Mouse (Mus musculus) adrenal gland, adult 2 months (tissue): ENCODE results near the gene Glis1. TPM values are rescaled to one million over a fixed set of nuclear protein-coding genes. Genes with fewer than 3 reads are reported as not detected.

Source experiments
- DNase-seq: peaks from one replicate; pipeline ENCODE4 v3.0.0; 2021
- polyA plus RNA-seq: library from polyadenylated mRNA; depleted of rRNA; stranded (reverse); fragments of >200 nt; gene quantifications from 2 replicates; pipeline ENCODE4 v1.2.3, GENCODE M21; 2012
- total RNA-seq, 2 experiments: library from RNA; stranded (reverse); gene quantifications; 2 replicates each; pipeline ENCODE4 v1.2.3; 2021

The Glis1 gene
- total and polyA plus RNA-seq, 3 experiments = 0.26 to 1.5 (median 1.1) TPM

DNA sequence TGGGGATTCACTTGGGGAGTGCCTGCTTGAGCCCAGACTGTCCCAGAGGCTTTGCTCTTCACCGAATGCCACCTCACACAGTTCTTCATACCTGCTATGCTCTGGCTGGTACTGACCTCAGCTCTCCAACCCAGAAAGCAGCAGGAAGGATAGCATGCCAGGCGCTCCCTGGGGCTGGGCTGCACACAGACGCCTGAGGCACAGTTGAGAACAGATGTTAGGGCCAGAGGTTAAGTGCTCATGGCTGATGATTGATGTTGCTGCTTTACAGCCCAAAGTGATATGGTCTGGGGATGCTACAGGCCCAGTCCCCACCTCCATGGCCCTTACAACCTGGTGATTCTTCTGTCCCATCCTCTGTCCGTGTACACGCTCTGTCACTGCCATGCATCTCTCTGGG, 190.6 kb downstream of the Glis1 start:
- no peak for DNase-seq

DNA sequence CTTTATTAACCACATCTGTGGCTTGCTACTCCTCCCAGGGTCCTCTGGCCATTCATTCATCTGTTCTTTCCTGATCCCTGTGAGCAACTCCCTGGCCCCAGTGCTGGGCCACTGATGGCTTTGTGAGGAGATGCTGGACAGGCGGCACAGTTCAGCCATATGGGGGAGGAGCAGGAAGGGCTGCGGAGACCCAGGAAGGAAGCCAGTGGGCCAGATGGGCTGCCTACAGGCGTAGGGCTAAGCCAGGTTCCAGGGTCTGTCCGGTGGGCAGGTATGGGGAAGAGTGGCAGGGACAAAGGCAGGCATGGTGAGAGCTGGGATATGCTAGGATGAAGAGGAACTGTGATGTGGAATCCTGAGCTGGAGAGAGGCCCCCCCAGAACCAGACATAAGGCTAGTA, 193.8 kb downstream of the Glis1 start:
- DNase-seq = no peak

DNA sequence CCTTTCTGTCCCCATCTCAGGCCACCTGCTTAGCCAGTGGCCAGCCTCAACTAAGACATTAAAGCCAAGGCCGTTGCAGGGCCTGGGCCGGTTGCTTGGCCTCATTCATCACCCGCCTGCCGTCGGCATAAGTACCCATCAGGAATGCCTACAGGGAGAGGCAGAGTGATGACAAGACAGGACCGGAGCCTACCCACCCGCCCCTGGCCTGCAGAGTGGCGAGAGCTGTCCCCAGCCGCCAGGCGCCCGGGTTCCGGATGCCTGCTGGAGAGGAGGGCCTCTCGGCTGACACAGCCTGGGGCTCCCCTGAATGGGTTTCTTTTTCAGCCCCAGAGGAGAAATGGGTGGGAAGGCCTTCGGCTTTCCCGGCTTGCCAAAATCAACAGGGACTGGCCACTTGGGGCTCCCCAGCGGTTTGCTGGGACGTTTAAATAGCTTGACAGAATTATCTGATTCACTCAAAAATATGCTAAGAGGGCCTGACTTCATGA, 194.6 kb downstream of the Glis1 start:
- DNase-seq = peak; percentile 44

DNA sequence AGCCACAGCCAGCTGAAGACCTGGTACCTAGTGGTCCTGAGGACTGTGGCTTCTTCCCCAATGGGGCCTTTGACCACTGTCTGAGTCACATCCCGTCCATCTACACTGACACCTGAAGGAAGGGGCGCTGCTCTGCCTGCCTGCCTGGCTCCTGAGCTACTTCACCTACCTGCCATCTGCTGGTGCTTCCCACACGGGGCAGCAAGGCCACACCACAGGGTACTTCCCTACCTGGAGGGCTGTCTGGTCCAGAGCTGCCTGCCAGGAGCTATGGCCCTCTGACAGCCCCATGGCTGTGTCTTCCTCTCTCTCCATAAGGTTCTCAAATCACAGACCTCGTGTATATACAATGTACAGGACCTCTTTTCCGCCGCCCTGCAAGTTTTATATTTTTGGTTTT, 200.2 kb downstream of the Glis1 start:
- DNase-seq = no peak

DNA sequence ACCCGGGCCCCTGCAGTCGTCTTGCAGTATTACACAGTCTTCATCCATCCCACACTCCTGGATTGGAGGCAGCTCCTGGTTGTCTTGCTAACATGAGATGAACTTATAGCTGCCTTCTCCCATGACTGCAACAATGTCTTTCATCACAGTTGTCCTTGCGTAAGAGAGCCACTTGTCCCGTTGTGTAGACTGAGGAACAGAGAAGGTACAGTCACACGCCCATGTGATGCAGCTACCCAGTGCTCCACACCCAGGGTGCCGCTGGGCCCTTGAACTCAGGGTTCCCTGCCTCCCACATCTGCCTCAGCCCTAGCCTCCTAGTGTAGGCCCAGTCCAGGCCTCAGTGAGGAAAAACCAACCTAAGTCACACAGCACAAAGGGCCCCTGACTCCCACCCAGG, 201.7 kb downstream of the Glis1 start:
- no peak for DNase-seq

DNA sequence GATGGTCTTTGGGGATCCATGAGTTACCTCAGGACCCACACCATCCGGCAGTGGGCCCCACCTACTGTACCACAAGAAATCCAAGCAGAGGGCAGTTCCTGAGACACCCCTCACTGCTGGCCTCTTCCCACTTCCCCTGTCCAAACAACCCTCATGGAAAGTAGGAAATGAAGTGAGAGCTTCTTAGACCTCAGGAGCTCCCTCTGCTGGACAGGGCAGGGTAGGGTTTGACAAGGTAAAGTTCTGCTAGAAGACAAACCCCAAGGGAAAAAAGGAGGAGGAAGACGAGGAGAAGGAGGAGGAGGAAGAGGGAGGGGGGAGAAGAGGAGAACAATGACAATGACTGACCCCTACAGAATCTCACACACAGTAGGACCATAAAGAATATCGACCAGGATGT, 203.3 kb downstream of the Glis1 start:
- DNase-seq = peak; percentile 30

DNA sequence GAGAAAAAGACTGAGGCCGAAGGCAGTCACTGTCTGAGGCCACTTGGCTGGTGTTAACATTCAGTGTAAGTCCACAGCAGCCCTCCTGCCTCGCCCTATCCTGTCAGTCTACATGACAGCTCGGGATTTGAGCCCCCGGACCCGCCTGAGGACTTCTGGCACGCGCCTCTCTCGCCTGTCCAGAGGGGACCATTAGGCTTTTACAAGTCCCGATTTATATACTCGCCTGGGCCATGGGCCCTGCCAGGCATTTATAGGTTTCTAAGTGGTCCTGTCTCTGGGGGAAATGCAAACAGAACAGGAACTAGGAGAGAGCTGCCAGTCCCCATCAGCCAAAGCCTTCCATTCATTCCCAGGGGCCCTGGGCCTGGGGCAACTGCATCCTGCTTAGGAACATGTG, 203.9 kb downstream of the Glis1 start:
- DNase-seq = no peak

DNA sequence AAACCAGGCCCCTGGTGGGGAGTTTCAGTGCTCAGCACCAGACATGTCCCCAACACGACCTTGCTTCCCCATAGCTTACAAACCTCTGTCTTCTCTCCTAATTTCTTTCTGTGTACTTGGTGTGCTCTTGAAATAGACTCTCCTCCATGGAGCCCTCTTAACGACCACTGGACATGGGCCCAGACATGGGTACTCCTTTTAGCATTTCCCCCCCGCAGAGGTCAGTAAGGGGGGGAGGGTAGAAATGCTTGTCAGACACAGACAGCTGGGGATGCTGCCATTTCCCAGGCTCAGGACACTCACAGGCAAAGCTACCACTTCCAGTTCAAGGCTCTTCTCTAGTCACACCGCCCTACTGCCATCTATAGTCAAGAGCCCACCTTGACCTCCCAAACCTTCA, 207.2 kb downstream of the Glis1 start:
- DNase-seq = no peak

DNA sequence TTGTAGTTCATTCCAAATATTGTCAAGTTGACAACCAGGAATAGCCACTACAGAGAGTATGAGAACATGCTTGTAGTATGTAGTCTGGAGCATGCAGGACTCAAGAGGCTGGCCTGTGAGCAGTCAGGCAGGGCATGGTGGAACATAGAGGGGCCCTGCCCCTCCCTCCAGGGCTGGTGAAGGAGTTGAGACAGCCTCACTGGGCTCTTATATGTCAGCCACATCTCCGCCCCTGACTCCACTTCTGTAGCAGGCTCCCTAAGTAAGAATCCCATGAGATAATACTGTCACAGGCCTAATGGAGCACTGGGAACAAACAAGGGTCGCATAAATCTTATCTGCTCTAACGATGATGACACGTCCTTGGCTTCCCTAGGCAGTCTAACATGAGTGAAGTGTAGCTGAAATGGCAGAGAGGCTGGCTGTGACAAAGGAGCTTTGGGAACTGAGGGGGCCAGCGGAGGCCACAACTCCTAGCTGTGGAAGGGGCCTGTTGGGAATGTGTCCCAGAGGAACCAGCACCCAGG, 214.6 kb downstream of the Glis1 start:
- DNase-seq = peak; percentile 41

DNA sequence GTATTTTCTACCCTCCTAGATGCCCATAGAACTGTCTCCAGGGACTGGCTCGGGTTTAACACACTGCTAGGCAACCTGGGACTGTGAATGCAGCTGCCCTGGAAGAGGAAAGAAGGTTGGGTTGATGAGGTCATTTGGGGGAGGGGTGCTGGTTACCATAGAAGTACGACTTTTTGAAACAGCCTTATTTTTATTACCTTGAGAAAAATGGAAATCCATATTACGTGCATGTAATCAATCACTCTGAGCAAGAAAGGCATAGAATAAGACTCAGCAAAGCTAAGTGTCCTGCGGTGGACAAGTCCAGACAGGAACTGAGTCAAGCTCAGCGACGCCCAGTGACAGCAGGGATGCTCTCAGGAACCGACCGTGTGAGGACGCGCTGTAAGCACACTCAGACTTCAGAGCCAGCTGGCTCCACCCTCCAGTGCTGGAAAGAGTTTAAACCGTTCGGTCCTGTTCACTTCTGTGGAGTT, 216.7 kb downstream of the Glis1 start:
- no peak for DNase-seq

DNA sequence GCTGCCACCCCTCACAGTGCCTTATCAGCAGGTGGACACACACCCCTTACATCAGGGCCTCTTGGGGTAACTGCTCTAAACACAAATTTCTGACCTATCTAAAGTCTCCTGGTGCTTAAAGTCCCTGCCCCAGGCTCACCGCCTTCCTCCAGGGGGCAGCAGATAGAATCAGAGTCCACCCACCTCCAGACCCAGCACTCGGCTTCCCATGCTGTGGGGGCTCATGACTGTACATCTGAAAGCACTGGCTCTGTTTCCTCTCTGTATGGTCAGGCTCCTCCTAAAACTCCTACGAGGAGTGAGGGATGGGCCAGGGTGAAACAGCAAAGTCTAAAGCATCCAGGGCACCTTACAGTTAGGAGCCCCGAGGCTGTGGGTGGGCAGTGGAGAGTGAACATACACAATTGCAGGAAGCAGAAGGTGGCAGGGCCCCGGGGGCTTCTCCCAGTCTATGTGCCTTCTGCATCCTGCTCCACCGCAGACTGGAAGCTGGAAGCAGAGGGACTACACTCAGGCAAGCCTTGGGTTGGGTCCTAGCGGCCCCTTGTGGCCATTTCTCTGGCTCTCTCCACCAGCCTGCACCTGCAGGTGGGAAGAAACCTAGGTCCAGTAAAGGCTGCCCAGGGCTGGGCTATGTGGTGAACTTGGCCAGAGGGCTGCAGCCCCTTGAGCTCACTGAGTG, 218.3 kb downstream of the Glis1 start:
- peak; percentile 78 for DNase-seq

DNA sequence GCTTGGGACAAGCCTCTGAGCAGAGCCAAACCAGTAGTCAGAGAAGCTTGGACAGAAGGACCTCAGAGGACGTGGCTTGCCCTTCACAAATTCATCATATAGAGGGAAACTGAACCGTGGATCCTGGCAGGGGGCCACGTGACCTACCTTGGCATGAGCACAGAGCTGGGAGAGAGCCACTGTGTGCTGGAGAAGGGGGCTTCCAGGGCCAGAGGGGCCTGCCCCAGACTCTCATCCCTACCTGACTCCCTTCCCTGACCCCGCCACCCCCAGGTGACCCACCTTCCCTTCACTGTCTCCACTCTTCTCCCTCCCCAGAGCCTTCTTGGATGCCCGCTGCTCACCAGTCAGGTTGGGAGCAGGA, 218.9 kb downstream of the Glis1 start:
- no peak for DNase-seq

DNA sequence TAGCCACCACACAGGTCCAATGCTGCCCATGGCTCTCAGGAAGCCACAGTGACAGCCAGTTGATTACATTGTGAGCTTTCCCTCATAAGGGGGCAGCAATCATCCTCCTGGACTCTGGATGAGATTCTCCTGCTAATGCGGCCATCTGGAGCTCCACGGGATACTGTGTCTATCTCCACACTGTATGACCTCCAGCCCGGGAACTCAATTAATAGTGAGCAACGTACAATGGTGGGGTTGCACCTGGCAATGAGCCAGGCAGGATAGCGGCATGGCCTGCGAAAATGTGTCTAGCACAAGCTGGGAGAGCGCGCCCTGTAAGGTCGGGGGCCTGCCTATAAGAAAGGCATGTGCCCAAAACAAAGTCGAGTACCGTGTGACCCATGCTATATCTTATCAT, 226.3 kb downstream of the Glis1 start:
- no peak for DNase-seq

DNA sequence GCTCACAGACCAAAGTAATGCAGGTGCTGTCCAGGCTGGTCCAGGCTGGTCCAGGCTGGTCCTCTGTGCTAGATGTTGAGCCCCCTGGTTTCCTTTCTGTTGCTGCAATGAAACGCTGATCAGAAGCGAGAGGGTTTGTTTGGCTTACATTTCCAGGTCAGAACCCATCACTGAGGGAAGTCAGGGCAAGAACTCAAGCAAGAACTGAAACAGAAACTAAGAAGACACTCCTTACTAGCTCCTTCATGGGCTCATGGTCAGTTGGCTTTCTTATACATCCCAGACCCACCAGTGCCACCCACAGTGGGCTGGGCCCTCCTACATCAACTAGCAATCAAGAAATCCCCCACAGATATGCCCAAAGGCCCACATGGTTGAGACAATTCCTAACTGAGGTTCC, 234.1 kb downstream of the Glis1 start:
- no peak for DNase-seq

DNA sequence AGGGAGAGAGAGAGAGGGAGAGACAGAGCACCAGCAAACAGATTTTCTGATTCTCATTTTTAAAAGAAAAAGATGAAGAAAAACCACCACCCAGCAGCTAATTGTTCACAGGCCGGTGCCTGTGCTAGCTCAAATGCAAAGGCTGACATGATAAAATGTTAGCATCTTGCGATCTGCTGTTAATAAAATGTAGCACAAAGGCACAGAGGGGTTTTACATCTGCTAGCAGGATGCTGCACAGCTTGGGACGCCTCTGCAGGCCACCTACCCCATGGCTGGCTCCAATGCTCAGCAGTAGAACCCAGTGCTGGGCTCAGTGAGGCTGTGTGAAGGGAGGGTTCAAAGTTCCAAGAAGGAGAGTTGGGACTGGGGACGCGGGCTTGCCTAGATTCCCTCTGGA, 236.3 kb downstream of the Glis1 start:
- no peak for DNase-seq

DNA sequence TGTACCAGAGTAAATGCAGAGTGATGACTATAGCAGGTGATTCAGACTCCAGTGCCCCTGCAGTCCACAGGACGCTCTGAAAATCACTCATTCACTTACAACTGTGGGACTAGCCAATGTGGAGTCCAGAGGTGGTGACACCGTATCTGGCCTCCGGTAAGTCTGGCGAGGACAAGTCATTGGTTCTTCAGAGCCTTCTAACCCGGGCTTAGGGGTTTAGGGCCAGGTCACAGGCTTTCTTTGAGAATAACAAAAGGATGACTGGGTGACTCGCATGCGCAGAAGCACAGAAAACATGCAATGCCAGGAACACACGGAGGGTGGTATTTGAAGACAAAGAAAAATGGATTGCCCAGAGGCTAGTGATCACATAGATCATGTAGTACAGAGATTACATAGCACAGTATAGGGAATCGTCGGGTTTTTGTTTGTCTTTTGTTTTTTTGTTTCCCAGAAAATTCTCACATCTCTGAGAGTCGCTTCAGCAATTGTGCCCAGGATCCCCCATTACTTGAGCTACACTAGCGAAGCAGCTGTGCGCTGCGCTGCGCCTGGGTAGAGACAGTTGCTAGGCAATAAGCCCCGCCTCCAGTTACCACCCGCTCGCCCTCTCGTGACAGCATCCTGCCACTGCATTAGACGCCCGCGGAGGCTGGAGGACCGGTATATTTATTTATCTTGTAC, 239.4 kb downstream of the Glis1 start:
- peak; percentile 73 for DNase-seq

DNA sequence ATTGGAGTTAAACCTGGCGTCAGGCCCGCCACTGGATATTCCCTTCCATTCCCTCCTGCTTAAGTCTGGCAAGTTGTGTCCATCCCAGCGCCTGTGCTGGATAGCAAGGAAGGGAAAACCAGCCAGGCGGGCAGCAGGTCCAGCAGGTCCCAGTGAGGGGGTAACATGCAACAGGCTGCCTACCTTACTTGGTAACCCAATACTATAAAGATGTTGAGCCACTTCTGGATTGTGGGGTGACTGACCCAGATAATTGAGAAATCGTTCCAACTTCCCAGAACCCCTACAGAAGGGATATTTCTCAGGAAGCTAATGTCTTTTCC, 239.9 kb downstream of the Glis1 start:
- DNase-seq = no peak

DNA sequence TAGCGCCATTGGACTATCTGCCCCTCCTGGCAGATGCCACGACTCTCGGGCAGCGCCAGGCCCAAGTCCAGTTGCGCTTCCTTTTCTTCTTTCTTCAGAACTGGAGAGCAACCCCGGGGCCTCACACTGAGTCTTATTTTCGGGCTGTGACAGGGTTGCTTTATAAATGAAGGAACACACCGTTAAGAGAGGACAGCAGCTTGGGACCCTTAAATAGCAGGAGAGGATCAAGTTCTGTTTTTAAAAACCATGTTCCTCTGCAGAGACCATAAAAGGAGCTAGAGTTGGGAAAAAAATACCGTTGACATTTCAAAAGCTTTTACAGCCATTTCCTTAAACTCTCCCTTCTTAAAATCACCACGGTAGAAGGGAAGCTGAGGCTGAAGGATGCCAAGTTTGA, 241.3 kb downstream of the Glis1 start:
- no peak for DNase-seq

DNA sequence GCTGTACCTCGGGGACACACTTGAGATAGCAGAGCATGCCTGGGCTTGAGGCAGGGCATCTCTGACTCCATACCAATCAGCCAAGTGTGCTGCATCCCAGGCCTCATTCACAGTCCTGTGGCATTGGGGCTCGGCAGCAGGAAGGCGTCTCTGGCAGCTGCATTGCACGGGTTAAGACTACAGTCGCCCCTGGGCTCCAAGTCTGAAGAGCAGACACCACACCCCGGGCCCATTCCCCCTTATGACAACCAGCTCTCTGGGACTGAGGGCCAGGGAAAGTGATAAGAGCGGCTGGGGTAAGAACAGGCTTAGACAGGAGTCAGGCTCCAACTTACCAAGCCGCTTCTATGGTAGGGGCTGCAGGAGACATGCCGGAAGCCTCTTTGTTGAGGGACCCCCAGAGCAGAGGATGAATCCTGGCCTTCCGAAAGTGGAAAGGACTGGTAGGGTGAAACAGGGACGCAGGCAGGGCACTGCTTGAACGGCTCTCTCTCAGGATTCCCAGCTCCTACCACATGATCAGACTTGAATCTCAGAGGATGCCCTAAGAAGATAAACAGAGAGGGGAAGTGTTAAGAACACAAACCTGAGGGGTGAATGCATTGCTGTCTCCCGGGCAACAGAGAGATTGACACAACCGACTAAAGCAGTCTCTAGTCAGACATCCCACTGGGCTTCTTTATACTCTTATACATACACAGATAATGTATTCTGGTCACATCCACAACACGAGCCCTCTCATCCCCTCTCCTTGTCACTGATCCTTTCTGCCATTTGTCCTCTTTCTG, 246.1 kb downstream of the Glis1 start:
- no peak for DNase-seq

DNA sequence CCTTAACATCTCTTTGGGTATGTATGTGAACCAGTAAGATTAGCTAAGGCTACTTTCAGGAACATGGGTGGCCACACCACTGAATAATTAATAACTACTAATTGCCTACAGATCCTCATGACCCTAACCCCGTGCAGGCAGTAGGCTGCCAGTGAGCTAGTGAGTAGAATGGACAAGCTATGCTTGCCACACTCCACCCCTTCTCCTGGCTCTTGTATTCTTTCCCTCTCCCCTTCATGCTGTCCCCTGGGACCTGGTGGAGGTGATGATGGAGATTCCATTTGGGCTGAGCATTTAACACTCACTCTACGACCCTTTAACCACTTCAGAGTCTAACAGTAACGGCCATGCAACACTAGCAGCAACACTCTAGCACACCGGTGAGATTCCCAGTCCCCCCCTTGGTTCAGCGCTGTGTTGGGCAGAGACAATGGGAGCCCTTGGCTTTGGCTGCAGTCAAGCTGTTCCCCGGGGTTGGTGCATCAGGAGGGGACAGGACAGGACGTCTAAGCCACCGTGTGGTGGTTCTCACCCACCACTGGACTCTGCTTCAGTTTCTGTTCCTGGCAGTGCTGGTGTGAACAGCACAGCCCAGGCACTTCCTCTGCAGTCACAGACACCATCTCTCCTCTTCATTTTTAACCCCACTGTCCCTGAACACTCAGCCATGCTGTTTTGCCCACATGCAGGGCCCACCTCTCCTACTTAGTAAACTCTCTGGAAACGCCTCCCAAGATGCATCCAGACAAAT, 246.9 kb downstream of the Glis1 start:
- DNase-seq = no peak

DNA sequence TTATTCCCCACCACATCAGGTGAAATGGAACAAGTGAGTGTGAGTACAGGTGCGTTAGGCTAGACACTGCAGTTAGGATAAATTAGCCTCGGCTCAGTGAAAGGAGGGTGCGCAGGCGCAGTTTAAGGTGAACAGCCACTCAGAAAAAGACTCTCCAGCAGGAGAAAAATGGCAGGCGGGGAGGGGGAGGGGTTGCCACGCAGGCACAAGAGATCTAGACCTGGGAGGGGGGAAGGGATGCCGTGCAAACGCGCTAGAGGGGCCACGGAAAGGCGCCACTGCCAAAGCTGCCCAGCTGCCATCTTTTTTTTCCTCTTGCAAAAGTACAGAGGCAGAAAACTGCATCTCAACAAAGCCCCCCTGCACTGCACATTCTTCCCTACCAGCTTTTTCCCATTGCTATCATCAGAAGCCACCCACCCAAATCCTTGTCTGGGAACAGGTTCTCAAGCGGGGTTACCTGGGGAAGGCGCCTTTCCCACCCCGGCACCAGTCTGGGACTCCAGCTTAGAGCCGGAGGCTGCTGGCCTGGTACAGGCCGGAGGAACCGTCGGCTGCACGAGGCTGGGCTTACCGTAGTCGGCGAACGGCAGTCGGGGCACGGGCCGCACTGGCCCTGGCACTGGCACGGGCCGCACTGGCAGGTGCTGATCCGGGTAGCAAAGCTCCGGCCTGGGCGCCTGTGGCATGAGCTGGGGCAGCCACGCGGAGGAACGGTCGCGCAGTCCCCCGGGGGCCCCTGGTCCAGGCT, 248.8 kb downstream of the Glis1 start:
- no peak for DNase-seq
